Mouse (Mus musculus): Measurements from ENCODE around the gene Grrp1.
A peak's percentile ranks its signal among the peaks of the same experiment; 100 is the strongest.
"Not testable (repeated sequence)": the region's sequence is repeated elsewhere in the genome, so short reads cannot be mapped to it uniquely, and the experiment has no call there.

Grrp1 gene

GRCm38 (mm10) chr4:134284942-134285341, 31.0 kb upstream of the Grrp1 start:
- no peaks in the 10 kb centered on the region for H3K9me3 ChIP-seq (ENCODE audit: low read length)
- H3K36me3 ChIP-seq (ENCODE audit: insufficient read depth, low read length) = peaks cover 54% of the 10 kb centered on the region
- TF ChIP-seq POU5F1 (IDR thresholded peaks at IDR 0.05; ENCODE audit: borderline replicate concordance, low read length) (no peak), CTCF (conservative IDR thresholded peaks at IDR 0.05; ENCODE audit: low read length) (no peak), NANOG (IDR thresholded peaks at IDR 0.05; ENCODE audit: borderline replicate concordance, low read length) (no peak)

DNA sequence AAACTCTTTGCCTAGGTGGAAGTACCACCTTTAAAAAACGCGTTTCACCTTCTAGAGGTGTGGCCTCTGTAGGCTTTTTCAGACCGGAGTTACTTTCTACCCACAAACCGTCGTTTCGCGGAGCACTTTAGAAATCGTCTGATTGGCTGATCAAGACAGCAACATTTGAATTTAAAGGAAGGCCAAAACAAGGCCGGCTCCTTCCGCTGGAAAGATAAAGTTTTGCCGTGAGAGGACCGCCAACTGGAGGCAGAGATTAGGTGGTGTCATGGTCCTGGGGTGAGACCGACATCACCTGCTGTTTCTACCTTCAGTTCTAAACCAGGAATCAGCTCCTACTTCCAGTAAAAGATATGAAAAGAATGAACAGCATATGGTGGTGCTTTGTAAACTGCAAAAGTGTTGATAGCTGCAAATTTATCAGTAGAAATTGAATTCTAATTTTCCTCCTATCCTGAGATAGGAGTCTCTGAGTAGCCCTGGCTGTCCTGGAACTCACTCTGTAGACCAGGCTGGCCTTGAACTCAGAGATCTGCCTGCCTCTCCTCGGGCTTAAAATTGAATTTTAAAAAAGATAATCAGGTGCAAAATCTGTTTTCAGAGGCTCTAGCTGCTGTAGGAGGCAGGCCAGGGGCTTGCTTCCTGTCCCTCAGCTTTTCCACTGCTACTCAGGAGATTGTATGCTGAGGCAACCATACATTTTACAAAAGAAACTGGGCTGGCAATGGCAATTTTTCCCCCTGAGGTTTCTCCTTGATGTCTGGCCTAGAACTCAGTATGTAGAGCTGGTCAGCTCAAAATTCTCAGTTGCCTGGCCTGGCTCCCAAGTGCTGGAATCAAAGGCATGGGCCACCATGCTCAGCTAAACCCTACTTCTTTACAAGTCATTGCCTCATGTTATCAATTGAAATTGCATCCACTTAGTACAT, 19.8 kb upstream of the Grrp1 start:
- no peaks in the 10 kb centered on the region for H3K27me3 ChIP-seq (ENCODE audit: insufficient read depth, low read length)
- H3K9me3 ChIP-seq (ENCODE audit: low read length) = no peaks in the 10 kb centered on the region
- peaks cover 29% of the 10 kb centered on the region for H3K4me1 ChIP-seq (replicated peaks; ENCODE audit: low read depth, low read length)
- peak overlapping the region; percentile 57 for H3K4me3 ChIP-seq (replicated peaks; ENCODE audit: low read length)
- peaks cover 33% of the 10 kb centered on the region for H3K36me3 ChIP-seq (ENCODE audit: insufficient read depth, low read length)
- TF ChIP-seq POU5F1 (IDR thresholded peaks at IDR 0.05; ENCODE audit: borderline replicate concordance, low read length) (no peak), CTCF (conservative IDR thresholded peaks at IDR 0.05; ENCODE audit: low read length) (no peak)

More at GRCm38 (mm10) chr4:134284942-134285341, 31.0 kb upstream of the Grrp1 start:
- Histone ChIP-seq H3K4me3 (replicated peaks; ENCODE audit: low read length) (no peak overlapping the region), H3K4me1 (replicated peaks; ENCODE audit: low read depth, low read length) (peaks cover 44% of the 10 kb centered on the region), H3K27me3 (ENCODE audit: insufficient read depth, low read length) (no peaks in the 10 kb centered on the region)

- peaks cover 34% of the 10 kb centered on the region for H3K4me1 ChIP-seq (replicated peaks; ENCODE audit: low read depth, low read length)
- H3K27me3 ChIP-seq (ENCODE audit: insufficient read depth, low read length) = no peaks in the 10 kb centered on the region
- H3K9me3 ChIP-seq (ENCODE audit: low read length) = no peaks in the 10 kb centered on the region
- peak overlapping the region; percentile 57 for H3K4me3 ChIP-seq (replicated peaks; ENCODE audit: low read length)
- TF ChIP-seq POU5F1 (IDR thresholded peaks at IDR 0.05; ENCODE audit: borderline replicate concordance, low read length) (no peak), NANOG (IDR thresholded peaks at IDR 0.05; ENCODE audit: borderline replicate concordance, low read length) (no peak), CTCF (conservative IDR thresholded peaks at IDR 0.05; ENCODE audit: low read length) (no peak)
- H3K36me3 ChIP-seq (ENCODE audit: insufficient read depth, low read length) = peaks cover 24% of the 10 kb centered on the region
Observed at GRCm38 (mm10) chr4:134272731-134273416, 19.0 kb upstream of the Grrp1 start.

GRCm38 (mm10) chr4:134271979-134272378, 18.1 kb upstream of the Grrp1 start:
- Histone ChIP-seq H3K36me3 (ENCODE audit: insufficient read depth, low read length) (peaks cover 16% of the 10 kb centered on the region), H3K4me1 (replicated peaks; ENCODE audit: low read depth, low read length) (peaks cover 34% of the 10 kb centered on the region), H3K9me3 (ENCODE audit: low read length) (no peaks in the 10 kb centered on the region), H3K4me3 (replicated peaks; ENCODE audit: low read length) (no peak overlapping the region), H3K27me3 (ENCODE audit: insufficient read depth, low read length) (no peaks in the 10 kb centered on the region)
- TF ChIP-seq POU5F1 (IDR thresholded peaks at IDR 0.05; ENCODE audit: borderline replicate concordance, low read length) = no peak
- TF ChIP-seq CTCF (conservative IDR thresholded peaks at IDR 0.05; ENCODE audit: low read length) = no peak
- TF ChIP-seq NANOG (IDR thresholded peaks at IDR 0.05; ENCODE audit: borderline replicate concordance, low read length) = no peak

GRCm38 (mm10) chr4:134269622-134270021, 15.7 kb upstream of the Grrp1 start:
- not testable (repeated sequence) for H3K4me3 ChIP-seq (replicated peaks; ENCODE audit: low read length); H3K27me3 ChIP-seq (ENCODE audit: insufficient read depth, low read length); H3K9me3 ChIP-seq (ENCODE audit: low read length); H3K36me3 ChIP-seq (ENCODE audit: insufficient read depth, low read length)
- H3K4me1 ChIP-seq (replicated peaks; ENCODE audit: low read depth, low read length) = peaks cover 40% of the 10 kb centered on the region
- TF ChIP-seq CTCF (conservative IDR thresholded peaks at IDR 0.05; ENCODE audit: low read length) = peak; percentile 52

DNA sequence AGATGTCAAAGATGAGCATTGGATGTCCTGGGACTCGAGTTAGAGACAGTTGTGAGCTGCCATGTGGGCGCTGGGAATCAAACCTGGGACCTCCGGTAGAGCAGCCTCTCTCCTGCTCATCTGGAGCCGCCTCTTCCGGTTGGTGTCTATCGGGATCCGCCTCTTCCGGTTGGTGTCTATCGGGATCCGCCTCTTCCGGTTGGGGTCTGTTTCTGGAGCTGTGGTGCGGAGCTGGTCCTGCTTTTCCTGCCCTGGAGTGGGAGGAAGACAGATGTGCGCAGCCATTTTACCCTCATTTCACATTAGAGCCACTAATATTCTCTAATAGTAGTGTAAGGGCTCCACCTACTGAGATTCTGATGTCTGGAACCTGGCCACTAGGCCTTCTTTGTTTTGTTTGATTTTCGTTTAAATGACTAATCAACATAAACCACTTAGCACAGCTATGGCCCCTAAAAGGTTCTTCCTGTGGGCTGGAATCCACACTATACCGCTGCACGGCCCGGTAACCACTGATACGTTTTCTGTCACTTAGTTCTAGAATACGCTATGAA, 14.3 kb upstream of the Grrp1 start:
- TF ChIP-seq POU5F1 (IDR thresholded peaks at IDR 0.05; ENCODE audit: borderline replicate concordance, low read length) = no peak
- no peak for TF ChIP-seq CTCF (conservative IDR thresholded peaks at IDR 0.05; ENCODE audit: low read length)
- TF ChIP-seq NANOG (IDR thresholded peaks at IDR 0.05; ENCODE audit: borderline replicate concordance, low read length) = no peak
- Histone ChIP-seq H3K9me3 (ENCODE audit: low read length) (peaks cover 6% of the 10 kb centered on the region), H3K4me3 (replicated peaks; ENCODE audit: low read length) (peak overlapping the region; percentile 72), H3K36me3 (ENCODE audit: insufficient read depth, low read length) (no peaks in the 10 kb centered on the region), H3K27me3 (ENCODE audit: insufficient read depth, low read length) (no peaks in the 10 kb centered on the region), H3K4me1 (replicated peaks; ENCODE audit: low read depth, low read length) (peaks cover 30% of the 10 kb centered on the region)

DNA sequence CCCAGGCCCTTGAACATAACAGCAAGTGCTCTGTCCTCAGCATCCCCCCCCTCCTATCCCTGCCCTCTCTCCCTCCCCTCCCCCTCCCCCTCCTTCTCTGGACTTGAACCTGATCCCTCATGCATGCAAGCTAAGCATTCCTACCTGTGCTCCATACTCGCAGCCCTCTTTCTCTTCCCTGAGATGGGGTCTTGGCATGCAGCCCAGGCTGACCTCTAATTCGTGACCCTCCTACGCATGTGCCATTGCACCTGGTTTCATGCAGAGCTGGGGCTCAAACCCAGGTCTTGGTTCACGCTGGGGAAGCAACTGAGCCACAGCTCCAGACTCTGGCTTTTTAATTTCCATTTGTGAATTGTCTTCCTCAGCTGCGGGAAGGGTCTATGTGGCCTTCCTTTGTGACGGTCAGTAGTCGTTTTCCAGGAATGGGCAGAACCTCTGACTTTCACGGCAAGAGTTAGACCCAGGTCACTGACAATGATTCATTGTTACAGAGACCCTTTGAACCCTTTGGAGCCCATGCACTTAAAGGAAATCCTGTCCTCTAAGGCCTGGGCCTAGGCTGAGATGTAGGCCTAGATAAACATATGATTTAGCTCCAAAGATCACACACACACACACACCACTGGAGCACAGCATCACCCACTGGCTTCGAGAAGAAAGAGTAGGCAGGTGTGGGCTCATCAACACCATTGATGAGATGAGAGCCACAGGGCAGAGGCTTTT, 12.1 kb upstream of the Grrp1 start:
- TF ChIP-seq NANOG (IDR thresholded peaks at IDR 0.05; ENCODE audit: borderline replicate concordance, low read length) (no peak), CTCF (conservative IDR thresholded peaks at IDR 0.05; ENCODE audit: low read length) (no peak), POU5F1 (IDR thresholded peaks at IDR 0.05; ENCODE audit: borderline replicate concordance, low read length) (no peak)
- peaks cover 27% of the 10 kb centered on the region for H3K4me1 ChIP-seq (replicated peaks; ENCODE audit: low read depth, low read length)
- H3K4me3 ChIP-seq (replicated peaks; ENCODE audit: low read length) = no peak overlapping the region
- no peaks in the 10 kb centered on the region for H3K36me3 ChIP-seq (ENCODE audit: insufficient read depth, low read length)
- H3K9me3 ChIP-seq (ENCODE audit: low read length) = peaks cover 6% of the 10 kb centered on the region
- H3K27me3 ChIP-seq (ENCODE audit: insufficient read depth, low read length) = no peaks in the 10 kb centered on the region

- no peaks in the 10 kb centered on the region for H3K36me3 ChIP-seq (ENCODE audit: insufficient read depth, low read length)
- H3K4me1 ChIP-seq (replicated peaks; ENCODE audit: low read depth, low read length) = peaks cover 20% of the 10 kb centered on the region
- TF ChIP-seq NANOG (IDR thresholded peaks at IDR 0.05; ENCODE audit: borderline replicate concordance, low read length) (no peak), POU5F1 (IDR thresholded peaks at IDR 0.05; ENCODE audit: borderline replicate concordance, low read length) (no peak), CTCF (conservative IDR thresholded peaks at IDR 0.05; ENCODE audit: low read length) (peak; percentile 75)
Observed at GRCm38 (mm10) chr4:134263191-134263590, 9.3 kb upstream of the Grrp1 start.

More at GRCm38 (mm10) chr4:134263191-134263590, 9.3 kb upstream of the Grrp1 start:
- Histone ChIP-seq H3K9me3 (ENCODE audit: low read length) (peaks cover 6% of the 10 kb centered on the region), H3K4me3 (replicated peaks; ENCODE audit: low read length) (no peak overlapping the region), H3K27me3 (ENCODE audit: insufficient read depth, low read length) (no peaks in the 10 kb centered on the region)
